Mouse (Mus musculus): ENCODE data around the gene Lsm7.
A peak's percentile ranks its signal among the peaks of the same experiment; 100 is the strongest.
"Not testable (repeated sequence)": the region's sequence is repeated elsewhere in the genome, so short reads cannot be mapped to it uniquely, and the experiment has no call there.

Lsm7 gene

GRCm38 (mm10) chr10:80836949-80837379 is 18.0 kb downstream of the Lsm7 start:
- DNase-seq (ENCODE audit: low spot score): no peak

DNA sequence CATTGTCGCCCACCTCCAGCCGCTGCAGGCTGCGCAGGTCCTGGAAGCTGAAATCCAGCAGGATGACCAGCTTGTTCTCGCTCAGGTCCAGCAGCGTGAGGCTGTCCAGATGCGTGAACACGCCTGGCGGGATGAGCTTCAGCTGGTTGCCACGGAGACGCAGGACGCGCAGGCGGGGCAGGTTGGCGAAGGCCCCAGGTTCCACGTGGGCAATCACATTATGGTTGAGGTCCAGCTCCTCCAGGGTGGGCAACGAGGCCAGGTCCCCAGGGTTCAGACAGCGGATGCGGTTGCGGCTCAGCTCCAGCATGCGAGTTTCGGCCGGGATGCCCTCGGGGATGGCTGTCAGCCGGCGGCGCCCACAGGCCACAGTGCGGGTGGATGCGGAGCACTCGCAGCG is 19.4 kb downstream of the Lsm7 start:
- DNase-seq (ENCODE audit: low spot score): no peak

DNA sequence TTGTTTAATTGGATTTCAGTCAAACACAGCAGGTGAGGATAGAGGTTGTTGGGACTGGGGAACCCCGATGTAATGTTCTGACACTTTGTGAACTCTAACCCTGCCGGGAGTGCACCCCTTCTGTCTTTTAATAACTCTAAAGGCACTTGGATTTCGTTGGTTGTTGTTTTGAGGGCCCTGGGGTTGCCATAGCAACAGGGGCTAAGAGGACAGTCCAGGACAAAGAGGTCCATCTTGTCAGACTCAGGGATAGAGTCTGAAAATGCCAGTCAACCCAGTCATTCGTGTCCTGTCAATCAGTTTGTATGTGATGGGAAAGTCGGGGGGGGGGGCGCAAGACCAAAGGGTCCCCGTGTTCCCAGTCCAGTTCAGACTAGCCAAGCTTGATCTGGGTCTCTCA is 22.2 kb downstream of the Lsm7 start:
- DNase-seq (ENCODE audit: low spot score): no peak

DNA sequence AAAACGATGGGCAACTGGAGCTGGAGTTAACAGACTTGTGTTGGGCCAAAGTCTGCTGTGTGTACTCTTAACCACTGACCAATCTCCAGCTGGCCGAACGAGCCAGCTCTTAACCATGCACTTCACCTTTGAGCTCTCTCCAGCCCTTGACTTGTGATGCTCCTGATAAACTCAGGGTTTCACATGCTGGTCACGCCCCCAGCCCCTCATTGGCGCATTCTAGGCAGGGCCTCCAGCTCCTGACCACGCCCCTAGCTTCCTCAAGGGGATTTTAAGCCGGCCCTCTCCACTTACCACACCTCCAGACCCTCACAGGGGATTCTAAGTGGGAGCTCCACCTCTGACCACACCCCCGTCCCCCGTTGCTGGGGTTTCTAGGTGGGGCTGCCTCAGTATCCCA is 23.9 kb downstream of the Lsm7 start:
- DNase-seq (ENCODE audit: low spot score): no peak

DNA sequence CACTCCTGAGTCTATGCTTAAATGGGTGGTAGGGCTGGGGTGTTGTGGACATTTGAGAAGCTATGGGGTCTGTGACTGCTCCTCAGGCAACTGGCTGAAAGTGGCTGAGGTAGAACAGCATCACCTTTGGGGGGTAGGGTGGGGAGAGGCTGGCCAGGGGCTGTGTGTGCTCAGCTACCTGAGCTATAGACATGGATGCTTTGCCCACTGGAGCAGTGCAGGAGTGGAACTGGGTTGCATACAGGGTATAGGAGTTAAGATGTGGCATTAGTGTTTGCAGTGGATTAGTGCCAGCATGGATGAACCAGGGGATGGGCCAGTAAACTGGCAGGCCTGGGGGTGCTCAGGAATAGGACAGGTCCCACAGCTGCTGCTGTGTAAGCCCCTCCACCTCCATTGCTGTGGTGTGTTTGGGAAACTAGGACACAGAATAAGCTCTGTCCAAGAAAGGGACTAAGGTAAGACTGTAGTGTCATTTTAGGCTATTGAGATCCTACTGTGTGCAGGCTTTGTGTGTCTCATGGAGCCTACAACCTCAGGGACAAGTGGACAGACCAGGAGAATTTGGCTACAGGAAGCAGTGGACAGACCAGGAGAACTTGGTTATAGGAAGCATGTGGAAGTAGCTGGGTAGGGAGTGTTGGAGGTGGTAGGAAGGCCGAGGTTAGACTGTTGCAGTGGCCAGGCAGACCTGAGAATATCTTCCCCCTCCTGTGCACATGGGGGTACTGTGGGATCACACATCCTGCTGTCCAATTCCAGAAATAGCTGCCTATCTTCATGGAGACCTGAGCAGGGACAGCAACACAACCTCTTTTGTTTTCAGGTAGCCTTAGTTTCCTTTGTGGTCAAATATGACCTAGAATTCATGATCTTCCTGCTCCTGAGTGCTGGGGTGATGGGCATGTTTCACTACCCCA is 25.4 kb downstream of the Lsm7 start:
- no peak for DNase-seq (ENCODE audit: low spot score)

GRCm38 (mm10) chr10:80828587-80828986 is 26.4 kb downstream of the Lsm7 start:
- DNase-seq (ENCODE audit: low spot score): not testable (repeated sequence)

GRCm38 (mm10) chr10:80827870-80828420 is 27.1 kb downstream of the Lsm7 start:
- DNase-seq (ENCODE audit: low spot score): no peak

DNA sequence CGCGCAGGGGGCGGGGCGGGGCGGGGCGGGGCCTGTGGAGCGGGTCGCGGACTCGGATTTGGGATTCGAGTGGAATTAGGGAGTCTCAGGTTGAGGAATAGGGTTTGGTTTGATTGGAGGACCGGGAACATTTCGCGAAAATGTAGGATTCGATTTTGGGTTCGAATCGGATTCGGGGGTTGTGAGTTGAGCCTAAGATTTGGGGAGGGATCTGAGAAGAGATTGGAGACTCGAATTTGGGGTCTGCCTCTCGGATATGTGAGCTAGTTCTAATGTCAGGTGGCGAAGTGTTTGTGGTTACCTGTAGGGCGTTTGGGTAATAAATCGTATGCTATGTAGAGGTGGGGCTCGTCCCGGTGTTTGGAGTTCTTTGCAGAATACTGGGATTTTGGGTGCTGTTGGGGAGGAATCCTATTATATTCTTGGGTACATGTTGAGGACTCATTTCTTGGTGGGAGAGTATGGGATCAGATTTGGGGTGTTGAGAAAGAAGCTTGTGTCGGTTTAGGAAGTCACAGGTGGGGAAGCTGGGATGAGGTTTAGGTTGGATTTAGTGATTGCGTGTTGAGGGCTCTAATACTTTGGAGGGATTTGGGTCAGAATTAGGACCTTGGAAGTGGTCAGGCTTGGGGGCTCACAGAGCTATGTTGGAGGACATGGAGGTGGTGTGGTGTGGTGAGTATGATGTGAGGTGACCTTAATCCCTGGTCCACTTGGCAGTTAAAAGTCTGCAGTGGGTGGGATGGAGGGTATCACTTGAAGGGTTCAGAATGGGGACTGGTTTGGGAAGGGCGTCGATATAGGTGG is 27.7 kb downstream of the Lsm7 start:
- no peak for DNase-seq (ENCODE audit: low spot score)

DNA sequence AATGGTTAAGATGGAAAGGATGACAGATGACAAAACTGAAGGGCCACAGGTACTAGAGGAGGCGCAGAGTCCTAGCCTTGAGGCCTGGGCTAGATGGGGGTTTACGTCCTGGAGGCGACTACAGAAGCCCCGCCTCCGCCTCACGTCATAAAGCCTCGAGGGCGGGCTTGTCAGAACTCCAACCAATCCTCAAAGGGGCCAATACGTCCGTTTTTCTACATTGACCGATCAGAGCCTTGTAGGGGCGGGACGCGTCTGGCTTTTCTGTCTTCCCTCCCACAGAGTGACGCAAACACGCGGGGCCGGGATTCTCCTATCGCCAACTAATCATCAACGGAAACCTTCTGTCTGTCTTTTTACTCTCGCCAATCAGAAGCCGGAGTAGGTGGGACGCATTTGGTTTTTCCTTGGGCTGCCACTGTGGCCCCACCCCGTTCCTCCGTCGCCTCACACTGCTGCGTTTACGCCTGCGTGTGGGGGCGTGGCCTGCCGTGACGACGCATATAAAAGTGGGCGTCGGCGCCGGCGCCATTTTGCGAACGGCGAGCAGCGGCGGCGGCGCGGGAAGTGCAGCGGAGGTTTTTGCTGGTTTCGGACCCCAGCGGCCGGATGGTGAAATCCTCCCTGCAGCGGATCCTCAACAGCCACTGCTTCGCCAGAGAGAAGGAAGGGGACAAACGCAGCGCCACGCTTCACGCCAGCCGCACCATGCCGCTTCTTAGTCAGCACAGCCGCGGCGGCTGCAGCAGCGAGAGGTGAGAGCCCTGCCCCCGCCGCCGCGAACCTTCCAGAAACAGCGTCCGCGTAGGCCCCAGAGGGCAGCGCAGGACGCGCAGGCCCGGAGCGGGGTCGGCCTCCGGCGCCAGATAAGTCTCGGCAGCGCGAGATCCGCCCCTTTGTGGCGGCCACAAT is 28.6 kb downstream of the Lsm7 start, which contains the start of gene Oaz1:
Gene Oaz1 (plus strand): TSS at position 506 of the 912 bp plus-strand sequence.
- peak; percentile 92 for DNase-seq (ENCODE audit: low spot score)

DNA sequence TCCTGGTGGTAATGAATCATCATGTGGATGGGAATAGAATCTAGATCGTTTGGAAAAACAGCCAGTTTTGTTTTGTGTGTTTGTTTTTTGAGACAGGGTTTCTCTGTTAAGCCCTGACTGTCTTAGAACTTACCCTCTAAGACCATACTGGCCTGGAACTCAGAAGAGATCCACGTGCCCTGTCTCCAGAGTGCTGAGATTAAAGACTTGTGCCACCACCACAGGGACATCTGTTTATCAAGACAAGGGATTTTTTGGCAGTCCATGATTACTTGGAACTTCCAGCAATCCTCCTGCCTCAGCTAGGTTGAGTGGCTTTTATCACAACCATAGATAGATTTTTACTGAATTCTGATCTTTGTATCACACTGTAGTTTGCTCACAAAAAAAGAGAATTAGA is 30.2 kb downstream of the Lsm7 start:
- no peak for DNase-seq (ENCODE audit: low spot score)

- no peak for DNase-seq (ENCODE audit: low spot score)
Observed at GRCm38 (mm10) chr10:80823847-80824643, 31.0 kb downstream of the Lsm7 start.

- no peak for DNase-seq (ENCODE audit: low spot score)
Observed at GRCm38 (mm10) chr10:80823316-80823715, 31.7 kb downstream of the Lsm7 start.

GRCm38 (mm10) chr10:80822528-80822927 is 32.5 kb downstream of the Lsm7 start:
- no peak for DNase-seq (ENCODE audit: low spot score)

DNA sequence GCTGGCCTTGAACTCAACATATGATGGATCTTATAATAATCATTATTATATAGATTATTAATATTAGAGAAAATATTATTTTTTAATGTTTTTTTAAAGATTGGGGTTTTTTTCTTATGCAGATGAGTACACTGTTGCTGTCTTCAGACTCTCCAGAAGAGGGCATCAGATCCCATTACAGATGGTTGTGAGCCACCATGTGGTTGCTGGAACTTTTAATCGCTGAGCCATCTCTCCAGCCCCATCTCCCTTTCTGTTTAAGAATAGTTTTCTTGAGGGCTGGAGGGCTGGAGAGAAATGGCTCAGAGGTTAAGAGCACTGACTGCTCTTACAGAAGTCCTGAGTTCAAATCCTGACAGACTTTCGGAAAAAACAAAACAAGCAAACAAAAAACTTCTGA is 33.0 kb downstream of the Lsm7 start:
- no peak for DNase-seq (ENCODE audit: low spot score)

- DNase-seq (ENCODE audit: low spot score): no peak
Observed at GRCm38 (mm10) chr10:80819406-80819805, 35.6 kb downstream of the Lsm7 start.

DNA sequence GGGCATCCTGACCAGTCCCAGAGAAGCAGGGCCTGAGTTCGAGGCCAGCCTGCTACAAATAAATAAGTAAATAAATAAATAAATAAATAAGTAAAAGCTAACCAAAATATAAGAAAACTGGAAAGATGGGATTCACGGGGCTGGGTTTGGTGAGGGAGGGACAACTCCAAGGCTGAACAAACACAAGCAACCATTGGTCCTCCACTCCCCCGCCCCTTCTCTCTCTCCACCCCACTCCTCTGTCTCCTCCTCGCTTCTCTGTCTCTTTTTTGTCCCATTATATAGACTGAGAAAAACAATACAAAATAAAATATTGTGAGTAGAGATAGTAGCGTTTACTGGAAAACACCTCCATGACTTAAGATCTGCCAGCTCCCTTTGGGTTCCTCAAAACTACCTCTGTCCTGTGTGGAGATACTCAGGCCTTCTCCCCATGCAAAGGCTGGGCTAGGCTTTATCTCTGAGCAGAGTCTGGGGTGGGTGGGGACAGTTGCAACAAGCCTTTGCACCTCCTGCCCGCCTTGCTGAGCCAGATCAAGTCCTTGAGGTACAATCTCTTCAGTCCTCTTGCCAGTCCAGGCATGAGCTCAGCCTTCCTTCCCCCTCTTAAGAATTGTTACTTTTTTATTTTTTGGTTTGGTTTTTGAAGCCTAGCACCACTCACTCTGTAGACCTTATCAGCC is 36.3 kb downstream of the Lsm7 start:
- DNase-seq (ENCODE audit: low spot score): no peak

DNA sequence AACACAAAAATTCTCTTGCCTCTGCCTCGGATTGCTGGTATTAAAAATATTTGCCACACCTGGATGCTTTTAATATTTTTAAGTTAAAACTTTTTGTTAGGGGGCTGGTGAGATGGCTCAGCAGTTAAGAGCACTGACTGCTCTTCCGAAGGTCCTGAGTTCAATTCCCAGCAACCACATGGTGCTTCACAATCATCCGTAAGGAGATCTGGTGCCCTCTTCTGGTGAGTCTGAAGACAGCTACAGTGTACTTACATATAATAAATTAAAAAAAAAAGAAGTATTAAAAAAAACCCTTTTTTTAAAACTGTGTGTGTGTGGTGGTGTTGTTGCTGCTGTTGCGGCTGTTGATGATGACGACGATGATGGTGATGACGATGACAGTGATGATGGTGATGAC is 37.1 kb downstream of the Lsm7 start:
- DNase-seq (ENCODE audit: low spot score): not testable (repeated sequence)

- DNase-seq (ENCODE audit: low spot score): no peak
Observed at GRCm38 (mm10) chr10:80817164-80817563, 37.8 kb downstream of the Lsm7 start.

GRCm38 (mm10) chr10:80816303-80816702 is 38.7 kb downstream of the Lsm7 start:
- DNase-seq (ENCODE audit: low spot score): not testable (repeated sequence)

- no peak for DNase-seq (ENCODE audit: low spot score)
Observed at GRCm38 (mm10) chr10:80814800-80815199, 40.2 kb downstream of the Lsm7 start.

Data from ovary, postnatal 10 days (tissue).